ENCODE assay signal across 16 mouse cellular contexts in genomic region chr7:98542731-98543142, GRCm38 (mm10). TPM values are rescaled to one million over a fixed set of nuclear protein-coding genes. Genes with fewer than 3 reads are reported as not detected.
DNase-seq lines count a peak whose midpoint lies in the region; ATAC-seq and TF ChIP-seq lines count a peak whose summit lies in the region.
"Had no signal": no experiment of that assay in that cellular context is flagged by ENCODE, and none has a peak within 500 bp of the region (broad histone marks: within the 10 kb centered on the region; RNA-seq: fewer than 3 reads in every experiment).

No protein-coding gene starts in this region.

- no peaks in the 10 kb centered on the region for H3K36me3 ChIP-seq in kidney, embryonic 15.5 days
- no peaks in the 10 kb centered on the region for H3K36me3 ChIP-seq in hindbrain, embryonic 10.5 days
- no peaks in the 10 kb centered on the region for H3K36me3 ChIP-seq in intestine, embryonic 15.5 days
- H3K36me3 ChIP-seq: forebrain, embryonic 12.5 days; neural tube, embryonic 13.5 days had no signal

- H3K4me3 ChIP-seq in kidney, embryonic 15.5 days (replicated peaks), result no peak overlapping the region
- H3K4me3 ChIP-seq in embryonic fibroblast, embryonic 13.5 days (ENCODE audit: insufficient read depth, low read length), result no peak overlapping the region
- no peak overlapping the region for H3K4me3 ChIP-seq in hindbrain, embryonic 10.5 days
- H3K4me3 ChIP-seq in intestine, embryonic 15.5 days (replicated peaks), result no peak overlapping the region
- H3K4me3 ChIP-seq: forebrain, embryonic 12.5 days; neural tube, embryonic 13.5 days had no signal

- no peaks in the 10 kb centered on the region for H3K27me3 ChIP-seq in kidney, embryonic 15.5 days
- H3K27me3 ChIP-seq in hindbrain, embryonic 10.5 days (ENCODE audit: insufficient read depth, poor library complexity, severe bottlenecking), result no peaks in the 10 kb centered on the region
- no peaks in the 10 kb centered on the region for H3K27me3 ChIP-seq in intestine, embryonic 15.5 days (replicated peaks)
- H3K27me3 ChIP-seq: forebrain, embryonic 12.5 days; neural tube, embryonic 13.5 days had no signal

- DNase-seq in kidney, adult 11 months, result peak; percentile 62
- peak; percentile 63 for DNase-seq in heart, postnatal 25 days (ENCODE audit: low spot score)
- peak; percentile 15 to 46 for DNase-seq in left cerebral cortex, adult 9 months (ENCODE audit: low spot score in 2 of 2)
- DNase-seq in hindbrain, embryonic 10.5 days (ENCODE audit: low spot score), result no peak
- DNase-seq in testis, postnatal 14 days (ENCODE audit: low spot score), result no peak
- DNase-seq: adrenal gland, postnatal 10 days; cerebellum, postnatal 10 days; thymus, postnatal 25 days had no signal

- TF ChIP-seq CTCF in embryonic fibroblast, embryonic 13.5 days (IDR thresholded peaks at IDR 0.05; ENCODE audit: borderline replicate concordance, insufficient read depth, low read length), result no peak

- WGBS in kidney, embryonic 15.5 days, result 50% methylated on average over 6 of the region's 6 CpGs
- 77% methylated on average over 6 of the region's 6 CpGs for WGBS in hindbrain, embryonic 10.5 days
- WGBS in intestine, embryonic 15.5 days, result 57% methylated on average over 6 of the region's 6 CpGs

- intact Hi-C loops in heart, postnatal 25 days (cut with DNase I), result loop anchor here (2.0 kb wide), 1 partner anchor 52 kb away; no protein-coding TSS in a partner anchor

- no peak overlapping the region for H3K27ac ChIP-seq in kidney, embryonic 15.5 days
- H3K27ac ChIP-seq in embryonic fibroblast, embryonic 13.5 days (ENCODE audit: insufficient read depth, low read length), result peak overlapping the region; percentile 99
- H3K27ac ChIP-seq in hindbrain, embryonic 10.5 days, result no peak overlapping the region
- no peak overlapping the region for H3K27ac ChIP-seq in intestine, embryonic 15.5 days
- H3K27ac ChIP-seq: forebrain, embryonic 12.5 days; hindbrain, embryonic 14.5 days; neural tube, embryonic 13.5 days had no signal

- no peak overlapping the region for H3K4me2 ChIP-seq in kidney, embryonic 15.5 days
- H3K4me2 ChIP-seq in intestine, embryonic 15.5 days (replicated peaks), result no peak overlapping the region
- H3K4me2 ChIP-seq: forebrain, embryonic 12.5 days; hindbrain, embryonic 14.5 days; liver, embryonic 11.5 days; midbrain, embryonic 11.5 days; neural tube, embryonic 13.5 days had no signal

- H3K9ac ChIP-seq in kidney, embryonic 15.5 days, result no peak overlapping the region
- H3K9ac ChIP-seq in intestine, embryonic 15.5 days, result no peak overlapping the region
- H3K9ac ChIP-seq: forebrain, embryonic 12.5 days; hindbrain, embryonic 14.5 days; neural tube, embryonic 13.5 days had no signal

- H3K9me3 ChIP-seq in kidney, embryonic 15.5 days (replicated peaks), result no peaks in the 10 kb centered on the region
- H3K9me3 ChIP-seq in hindbrain, embryonic 10.5 days, result no peaks in the 10 kb centered on the region
- H3K9me3 ChIP-seq in intestine, embryonic 15.5 days, result no peaks in the 10 kb centered on the region
- H3K9me3 ChIP-seq: forebrain, embryonic 12.5 days; neural tube, embryonic 13.5 days had no signal

- no peak for TF ChIP-seq POLR2A in embryonic fibroblast, embryonic 13.5 days (IDR thresholded peaks at IDR 0.05; ENCODE audit: low read depth, low read length)

- peaks cover 33% of the 10 kb centered on the region for H3K4me1 ChIP-seq in kidney, embryonic 15.5 days
- H3K4me1 ChIP-seq in embryonic fibroblast, embryonic 13.5 days (ENCODE audit: control insufficient read depth, insufficient read depth, low read length), result peaks cover 7% of the 10 kb centered on the region
- peaks cover 34% of the 10 kb centered on the region for H3K4me1 ChIP-seq in hindbrain, embryonic 10.5 days (replicated peaks)
- peaks cover 14% of the 10 kb centered on the region for H3K4me1 ChIP-seq in intestine, embryonic 15.5 days (replicated peaks)

- no peak for ATAC-seq in kidney, embryonic 15.5 days (replicated peaks; ENCODE audit: low FRiP score)
- ATAC-seq in intestine, embryonic 15.5 days, result no peak

RNA-seq across cellular contexts. Expression of gene Lrrc32, which starts 53.7 kb away (rescaled TPM):
- polyA plus RNA-seq in kidney, embryonic 15.5 days (2015; fragmentation: Nextera tagmentation; extraction: Ambion mirVana), result 12.7 and 16.9 TPM in 2 replicates
- polyA plus RNA-seq in embryonic fibroblast, embryonic 13.5 days (2011; ENCODE audit: insufficient read length, low read depth, missing spikeins), result 95.5 and 220 TPM in 2 replicates
- total RNA-seq in heart, postnatal 25 days (2021), result 10 to 100 TPM; 10.7 to 11.4 TPM
- polyA plus RNA-seq in hindbrain, embryonic 10.5 days (2016; fragmentation: Nextera tagmentation; extraction: Ambion mirVana), result 5.8 and 6.0 TPM in 2 replicates
- 12.4 and 12.5 TPM in 2 replicates for polyA plus RNA-seq in intestine, embryonic 15.5 days (2015; fragmentation: Nextera tagmentation; extraction: Ambion mirVana)

Comparison
In these comparisons a context has a peak if more than half of its experiments do, and no peak if none do; other contexts are left out.
1. DNase-seq: peak in kidney, adult 11 months (single experiment), heart, postnatal 25 days (single experiment) and left cerebral cortex, adult 9 months (2 of 2); none in hindbrain, embryonic 10.5 days (single experiment) and testis, postnatal 14 days (single experiment).